In the genomic region with DNA sequence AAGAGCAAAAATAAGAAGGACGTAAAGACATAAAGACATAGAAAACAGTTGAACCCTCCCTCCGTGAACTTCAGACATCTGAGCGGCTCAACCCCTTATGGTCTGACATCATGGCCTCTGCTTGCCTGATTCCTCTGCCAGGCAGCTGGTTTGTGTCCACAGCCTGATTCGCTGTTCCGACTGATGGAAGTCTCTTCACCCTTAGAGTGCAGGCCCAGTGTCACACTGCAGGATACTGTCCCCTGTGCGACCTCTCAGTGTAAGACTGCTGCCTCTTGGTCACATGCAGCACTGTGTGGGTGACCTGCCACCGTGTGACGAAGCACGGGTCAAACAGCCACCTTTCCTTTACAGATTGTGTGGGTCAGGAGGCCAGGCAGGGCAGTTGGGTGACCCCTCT, we compare ENCODE assay signal across 10 mouse cellular contexts. TPM values are rescaled to one million over a fixed set of nuclear protein-coding genes. Genes with fewer than 3 reads are reported as not detected.
DNase-seq lines count a peak whose midpoint lies in the region; ATAC-seq and TF ChIP-seq lines count a peak whose summit lies in the region.
"Had no signal": no experiment of that assay in that cellular context is flagged by ENCODE, and none has a peak within 500 bp of the region (broad histone marks: within the 10 kb centered on the region; RNA-seq: fewer than 3 reads in every experiment).

No protein-coding gene starts in this region.

- H3K27me3 ChIP-seq in heart, postnatal 0 days (ENCODE audit: control insufficient read depth, insufficient read depth, low read length) = no peaks in the 10 kb centered on the region
- no peaks in the 10 kb centered on the region for H3K27me3 ChIP-seq in lung, postnatal 0 days (replicated peaks; ENCODE audit: insufficient read depth, low read length)
- no peaks in the 10 kb centered on the region; the same call in 1 of the 2 replicates for H3K27me3 ChIP-seq in limb, embryonic 12.5 days
- no peaks in the 10 kb centered on the region for H3K27me3 ChIP-seq in neural tube, embryonic 13.5 days
- H3K27me3 ChIP-seq: limb, embryonic 15.5 days had no signal

- no peak overlapping the region for H3K4me3 ChIP-seq in heart, postnatal 0 days (ENCODE audit: low read depth, low read length)
- no peak overlapping the region for H3K4me3 ChIP-seq in lung, postnatal 0 days (ENCODE audit: low read depth, low read length)
- no peak overlapping the region for H3K4me3 ChIP-seq in limb, embryonic 12.5 days (replicated peaks)
- H3K4me3 ChIP-seq in neural tube, embryonic 13.5 days = no peak overlapping the region
- H3K4me3 ChIP-seq: limb, embryonic 15.5 days had no signal

- no peak for TF ChIP-seq EP300 in heart, postnatal 0 days (IDR thresholded peaks at IDR 0.05; ENCODE audit: low read depth)
- no peak for TF ChIP-seq EP300 in lung, postnatal 0 days (IDR thresholded peaks at IDR 0.05)

- no peak overlapping the region for H3K9ac ChIP-seq in heart, postnatal 0 days (replicated peaks; ENCODE audit: low read depth, low read length)
- H3K9ac ChIP-seq in lung, postnatal 0 days (replicated peaks; ENCODE audit: low read depth) = no peak overlapping the region
- H3K9ac ChIP-seq in limb, embryonic 12.5 days (replicated peaks) = 0 out of 2 replicates have a peak overlapping the region, but pooled peaks have one; percentile 18
- no peak overlapping the region for H3K9ac ChIP-seq in neural tube, embryonic 13.5 days
- H3K9ac ChIP-seq: limb, embryonic 15.5 days had no signal

- no peaks in the 10 kb centered on the region for H3K4me1 ChIP-seq in heart, postnatal 0 days (ENCODE audit: control insufficient read depth, insufficient read depth)
- no peaks in the 10 kb centered on the region; the same call in 1 of the 2 replicates for H3K4me1 ChIP-seq in lung, postnatal 0 days (ENCODE audit: insufficient read depth, low read depth, low read length)
- H3K4me1 ChIP-seq in limb, embryonic 12.5 days (replicated peaks) = peaks cover 55% of the 10 kb centered on the region
- H3K4me1 ChIP-seq in neural tube, embryonic 13.5 days (replicated peaks) = peaks cover 81% of the 10 kb centered on the region

- 54% methylated on average over 9 of the region's 9 CpGs for WGBS in heart, postnatal 0 days
- WGBS in lung, postnatal 0 days = 61% methylated on average over 9 of the region's 9 CpGs
- 64% methylated on average over 9 of the region's 9 CpGs for WGBS in limb, embryonic 12.5 days
- WGBS in neural tube, embryonic 13.5 days = 66% methylated on average over 9 of the region's 9 CpGs

- no peak; the same call in 1 of the 2 replicates for TF ChIP-seq CTCF in heart, postnatal 0 days (IDR thresholded peaks at IDR 0.05; ENCODE audit: low read depth)
- TF ChIP-seq CTCF in lung, postnatal 0 days (IDR thresholded peaks at IDR 0.05) = no peak

- no peaks in the 10 kb centered on the region for H3K9me3 ChIP-seq in heart, postnatal 0 days (replicated peaks; ENCODE audit: control insufficient read depth, low read length)
- H3K9me3 ChIP-seq in lung, postnatal 0 days (ENCODE audit: low read length) = no peaks in the 10 kb centered on the region
- H3K9me3 ChIP-seq in limb, embryonic 12.5 days = no peaks in the 10 kb centered on the region
- H3K9me3 ChIP-seq in neural tube, embryonic 13.5 days = no peaks in the 10 kb centered on the region
- H3K9me3 ChIP-seq: limb, embryonic 15.5 days had no signal

- no peak overlapping the region for H3K4me2 ChIP-seq in heart, postnatal 0 days (ENCODE audit: low read depth, low read length)
- no peak overlapping the region for H3K4me2 ChIP-seq in lung, postnatal 0 days (replicated peaks; ENCODE audit: low read depth, low read length)
- no peak overlapping the region for H3K4me2 ChIP-seq in limb, embryonic 12.5 days
- no peak overlapping the region for H3K4me2 ChIP-seq in neural tube, embryonic 13.5 days
- H3K4me2 ChIP-seq: limb, embryonic 15.5 days had no signal

- no peak for DNase-seq in heart, postnatal 0 days (ENCODE audit: low spot score)
- DNase-seq in heart, adult 18-20 months = no peak
- DNase-seq in lung, postnatal 0 days (ENCODE audit: low spot score) = peak; percentile 45
- no peak for DNase-seq in lung, postnatal 25 days (ENCODE audit: low spot score)
- DNase-seq in adrenal gland, postnatal 14 days = no peak
- no peak for DNase-seq in adrenal gland, adult (ENCODE audit: inconsistent age in 2 of 2, low spot score in 1 of 2)
- DNase-seq: gastrocnemius, postnatal 14 days had no signal

- ATAC-seq in heart, postnatal 0 days (ENCODE audit: insufficient read depth, low read depth) = peak; percentile 60; the same call in 1 of the 2 replicates
- peak; percentile 66 for ATAC-seq in lung, postnatal 0 days
- ATAC-seq in limb, embryonic 12.5 days (ENCODE audit: insufficient number of reproducible peaks, insufficient read depth, low FRiP score, low TSS enrichment, low read depth) = no peak; the same call in 1 of the 2 replicates
- no peak; the same call in 1 of the 2 replicates for ATAC-seq in neural tube, embryonic 13.5 days (ENCODE audit: low read depth)

- no peak overlapping the region for H3K27ac ChIP-seq in heart, postnatal 0 days (ENCODE audit: low read depth)
- H3K27ac ChIP-seq in lung, postnatal 0 days (ENCODE audit: low read length) = no peak overlapping the region
- H3K27ac ChIP-seq in limb, embryonic 12.5 days = no peak overlapping the region
- 0 out of 2 replicates have a peak overlapping the region, but pooled peaks have one; percentile 57 for H3K27ac ChIP-seq in neural tube, embryonic 13.5 days (replicated peaks)
- H3K27ac ChIP-seq: limb, embryonic 15.5 days had no signal

- H3K36me3 ChIP-seq in heart, postnatal 0 days (replicated peaks; ENCODE audit: control insufficient read depth, insufficient read depth, low read length) = no peaks in the 10 kb centered on the region
- H3K36me3 ChIP-seq in lung, postnatal 0 days (ENCODE audit: insufficient read depth, low read length) = no peaks in the 10 kb centered on the region
- no peaks in the 10 kb centered on the region for H3K36me3 ChIP-seq in limb, embryonic 12.5 days
- no peaks in the 10 kb centered on the region for H3K36me3 ChIP-seq in neural tube, embryonic 13.5 days
- H3K36me3 ChIP-seq: limb, embryonic 15.5 days had no signal

RNA-seq across cellular contexts. Expression of gene Tspan5, which starts 39.5 kb away (rescaled TPM):
- total RNA-seq in heart, postnatal 0 days (2014; rRNA removed; ENCODE audit: low replicate concordance) = 25.4 and 27.6 TPM in 2 replicates
- 7.7 and 9.7 TPM in 2 replicates for polyA plus RNA-seq in heart, postnatal 0 days (2015; fragmentation: Nextera tagmentation; extraction: Ambion mirVana)
- total RNA-seq in heart, adult 18-20 months (2021) = 1 to 10 TPM; 6.4 to 6.9 TPM
- 33.0 and 35.0 TPM in 2 replicates for polyA plus RNA-seq in lung, postnatal 0 days (2015; fragmentation: Nextera tagmentation; extraction: Ambion mirVana)
- polyA plus RNA-seq in limb, embryonic 12.5 days (2016; fragmentation: Nextera tagmentation; extraction: Ambion mirVana) = 25.6 and 29.0 TPM in 2 replicates
- polyA plus RNA-seq in neural tube, embryonic 13.5 days (2015; fragmentation: Nextera tagmentation; extraction: Ambion mirVana) = 101 and 102 TPM in 2 replicates
- total RNA-seq in adrenal gland, postnatal 14 days (2021) = 38.2 and 39.1 TPM in 2 replicates

Comparison
In these comparisons a context has a peak if more than half of its experiments do, and no peak if none do; other contexts are left out.
1. ATAC-seq: peak in heart, postnatal 0 days (single experiment) and lung, postnatal 0 days (single experiment); none in limb, embryonic 12.5 days (single experiment) and neural tube, embryonic 13.5 days (single experiment).